Mouse (Mus musculus) cortical plate, adult 2 months (tissue): ENCODE measurements around the gene Tmco4.

Experiments used
- CTCF ChIP-seq: fragments of 200-500 bp; IDR thresholded peaks from 2 replicates; pipeline ENCODE4 v1.5.1; 2011; ENCODE audit warnings: mild to moderate bottlenecking, control low read depth, low read length; ENCODE audit not compliant: insufficient read depth; ENCODE audit errors: extremely low read depth
- POLR2A ChIP-seq: fragments of 200-500 bp; IDR thresholded peaks from 2 replicates; pipeline ENCODE4 v1.6.1; 2011; ENCODE audit warnings: mild to moderate bottlenecking, low read length, control low read depth; ENCODE audit not compliant: insufficient read depth; ENCODE audit errors: extremely low read depth

- no peak for TF ChIP-seq POLR2A
- TF ChIP-seq CTCF: no peak
Observed at GRCm38 (mm10) chr4:139044566-139044965, 71.9 kb downstream of the Tmco4 start.
